Mouse (Mus musculus) neural tube, embryonic 13.5 days (tissue): ENCODE measurements around the gene Mastl. TPM values are rescaled to one million over a fixed set of nuclear protein-coding genes. Genes with fewer than 3 reads are reported as not detected.

Experiments
- ATAC-seq: fragments of 200-750 bp; cut with Nextera tagmentation; 2 replicates; pipeline ENCODE4 v1.8.0; 2017; ENCODE audit warnings: low read depth, mild to moderate bottlenecking, moderate TSS enrichment, moderate library complexity
- H3K27ac ChIP-seq: fragments of 300-500 bp; sonication (generic); replicated peaks from 2 replicates; pipeline ENCODE4 v1.5.1; 2015; ENCODE audit warnings: moderate library complexity, mild to moderate bottlenecking, inconsistent platforms
- H3K27me3 ChIP-seq: fragments of 300-500 bp; sonication (generic); 2 replicates; pipeline ENCODE4 v1.6.1; 2015; ENCODE audit warnings: mild to moderate bottlenecking, inconsistent platforms
- H3K36me3 ChIP-seq: fragments of 300-500 bp; sonication (generic); 2 replicates; pipeline ENCODE4 v1.6.1; 2015; ENCODE audit warnings: mild to moderate bottlenecking, inconsistent platforms
- H3K4me1 ChIP-seq: fragments of 300-500 bp; sonication (generic); replicated peaks from 2 replicates; pipeline ENCODE4 v1.6.1; 2015; ENCODE audit warnings: inconsistent platforms
- H3K4me2 ChIP-seq: fragments of 300-500 bp; sonication (generic); 2 replicates; pipeline ENCODE4 v1.6.1; 2015; ENCODE audit warnings: inconsistent platforms, mild to moderate bottlenecking, moderate library complexity
- H3K4me3 ChIP-seq: fragments of 300-500 bp; sonication (generic); 2 replicates; pipeline ENCODE4 v1.5.1; 2015; ENCODE audit warnings: mild to moderate bottlenecking, inconsistent platforms
- H3K9ac ChIP-seq: fragments of 300-500 bp; sonication (generic); 2 replicates; pipeline ENCODE4 v1.6.1; 2015; ENCODE audit warnings: moderate library complexity, mild to moderate bottlenecking, inconsistent platforms
- H3K9me3 ChIP-seq: fragments of 300-500 bp; sonication (generic); 2 replicates; pipeline ENCODE4 v1.6.1; 2016; ENCODE audit warnings: inconsistent platforms
- WGBS: fragments of 180-500 bp; shearing (Covaris S2); methylation state at CpG from one replicate; pipeline ENCODE4 v1.1.7; 2015; 5-methylcytosine and 5-hydroxymethylcytosine counted together
- polyA plus RNA-seq: library from polyadenylated mRNA; unstranded; fragments of >200 nt; fragmentation: Nextera tagmentation; extraction: Ambion mirVana; gene quantifications from 2 replicates; pipeline ENCODE4 v1.2.1, GENCODE M21; 2015

Mastl gene
- polyA plus RNA-seq, 1 experiment from 2014 or later = 2.6 TPM

GRCm38 (mm10) chr2:23078588-23078987 is 77.2 kb downstream of the Mastl start:
- 97% methylated on average over 2 of the region's 2 CpGs for WGBS

DNA sequence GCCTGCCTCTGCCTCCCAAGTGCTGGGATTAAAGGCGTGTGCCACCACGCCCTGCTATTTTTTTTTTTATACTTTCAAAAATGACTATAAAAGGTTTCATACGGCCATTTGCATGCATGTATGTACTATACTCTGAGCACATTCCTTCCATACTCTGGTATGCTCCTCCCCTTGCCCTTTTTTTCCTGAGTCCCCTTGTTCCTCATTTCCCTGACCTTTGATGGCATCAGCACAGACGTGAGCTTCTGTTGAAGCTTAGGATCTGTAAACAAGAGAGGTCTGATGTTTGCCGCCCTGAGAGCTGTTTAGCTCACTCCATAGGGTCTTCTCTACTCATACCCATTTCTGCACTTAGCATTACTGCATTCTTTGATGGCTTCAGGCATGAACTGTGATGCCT is 78.1 kb downstream of the Mastl start:
- H3K27ac ChIP-seq = no peak overlapping the region
- H3K4me2 ChIP-seq = no peak overlapping the region
- H3K9me3 ChIP-seq = no peaks in the 10 kb centered on the region
- H3K27me3 ChIP-seq = no peaks in the 10 kb centered on the region
- no peak overlapping the region for H3K9ac ChIP-seq
- WGBS = 88% methylated on average over 5 of the region's 5 CpGs
- no peaks in the 10 kb centered on the region for H3K4me1 ChIP-seq
- ATAC-seq = no peak
- no peak overlapping the region for H3K4me3 ChIP-seq
- peaks cover 61% of the 10 kb centered on the region for H3K36me3 ChIP-seq

More at GRCm38 (mm10) chr2:23078588-23078987, 77.2 kb downstream of the Mastl start:
- no peak overlapping the region for H3K4me2 ChIP-seq
- H3K9me3 ChIP-seq = no peaks in the 10 kb centered on the region
- peaks cover 70% of the 10 kb centered on the region for H3K36me3 ChIP-seq
- H3K4me3 ChIP-seq = no peak overlapping the region
- no peaks in the 10 kb centered on the region for H3K4me1 ChIP-seq
- no peak for ATAC-seq
- H3K27me3 ChIP-seq = no peaks in the 10 kb centered on the region
- H3K9ac ChIP-seq = no peak overlapping the region
- H3K27ac ChIP-seq = no peak overlapping the region

- H3K4me2 ChIP-seq = no peak overlapping the region
- H3K27ac ChIP-seq = no peak overlapping the region
- no peaks in the 10 kb centered on the region for H3K9me3 ChIP-seq
- no peak overlapping the region for H3K9ac ChIP-seq
- no peak for ATAC-seq
- peaks cover 3% of the 10 kb centered on the region; the same call in 1 of the 2 replicates for H3K4me1 ChIP-seq
- H3K36me3 ChIP-seq = peaks cover 58% of the 10 kb centered on the region
- H3K4me3 ChIP-seq = no peak overlapping the region
- no peaks in the 10 kb centered on the region for H3K27me3 ChIP-seq
Observed at GRCm38 (mm10) chr2:23076783-23077182, 79.0 kb downstream of the Mastl start.

DNA sequence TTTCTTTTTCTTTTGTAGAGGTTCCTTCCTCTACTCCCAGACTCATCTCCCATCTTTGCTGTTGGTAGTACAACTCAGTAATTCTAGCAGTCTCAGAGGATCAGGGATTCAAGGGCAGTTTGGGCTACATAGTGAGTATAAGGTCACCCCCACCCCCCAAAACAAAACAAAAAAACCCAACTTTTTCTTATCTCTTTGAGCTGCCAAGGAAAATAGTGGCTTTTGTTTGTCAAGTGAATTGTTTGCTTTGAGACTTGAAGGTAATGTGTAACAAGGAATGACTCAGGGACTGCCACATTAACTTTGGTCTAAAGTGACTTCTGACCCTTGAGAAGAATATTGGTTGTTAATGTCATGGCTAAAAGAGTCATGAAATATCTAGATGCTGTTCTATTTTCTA is 80.0 kb downstream of the Mastl start:
- Histone ChIP-seq H3K4me3 (no peak overlapping the region), H3K9ac (no peak overlapping the region), H3K36me3 (peaks cover 49% of the 10 kb centered on the region), H3K4me1 (peaks cover 10% of the 10 kb centered on the region), H3K27me3 (no peaks in the 10 kb centered on the region), H3K27ac (no peak overlapping the region), H3K4me2 (no peak overlapping the region), H3K9me3 (no peaks in the 10 kb centered on the region)
- ATAC-seq = no peak

GRCm38 (mm10) chr2:23071406-23071805 is 84.4 kb downstream of the Mastl start:
- no peak overlapping the region for H3K4me2 ChIP-seq
- peaks cover 11% of the 10 kb centered on the region for H3K36me3 ChIP-seq
- H3K27ac ChIP-seq = no peak overlapping the region
- no peak for ATAC-seq
- 49% methylated on average over 1 of the region's 1 CpGs for WGBS
- no peaks in the 10 kb centered on the region for H3K27me3 ChIP-seq
- no peak overlapping the region for H3K9ac ChIP-seq
- peaks cover 24% of the 10 kb centered on the region for H3K4me1 ChIP-seq
- no peaks in the 10 kb centered on the region for H3K9me3 ChIP-seq
- H3K4me3 ChIP-seq = no peak overlapping the region

- no peak for ATAC-seq
- Histone ChIP-seq H3K36me3 (0 out of 2 replicates have a peak, but pooled peaks cover 5% of the 10 kb centered on the region), H3K4me1 (peaks cover 24% of the 10 kb centered on the region), H3K9me3 (no peaks in the 10 kb centered on the region), H3K4me3 (no peak overlapping the region), H3K27me3 (no peaks in the 10 kb centered on the region), H3K4me2 (peak overlapping the region; percentile 16; the same call in 1 of the 2 replicates), H3K27ac (no peak overlapping the region), H3K9ac (no peak overlapping the region)
- 95% methylated on average over 2 of the region's 2 CpGs for WGBS
Observed at GRCm38 (mm10) chr2:23070491-23070890, 85.3 kb downstream of the Mastl start.

- Histone ChIP-seq H3K27me3 (no peaks in the 10 kb centered on the region), H3K36me3 (0 out of 2 replicates have a peak, but pooled peaks cover 5% of the 10 kb centered on the region), H3K27ac (peak overlapping the region; percentile 97), H3K4me2 (peak overlapping the region; percentile 99), H3K9ac (peak overlapping the region; percentile 91), H3K9me3 (no peaks in the 10 kb centered on the region), H3K4me3 (peak overlapping the region; percentile 74), H3K4me1 (peaks cover 24% of the 10 kb centered on the region)
- ATAC-seq = peak; percentile 92
- WGBS = under 1% methylated on average over 50 of the region's 50 CpGs
Observed at GRCm38 (mm10) chr2:23068894-23069744, 86.7 kb downstream of the Mastl start.

DNA sequence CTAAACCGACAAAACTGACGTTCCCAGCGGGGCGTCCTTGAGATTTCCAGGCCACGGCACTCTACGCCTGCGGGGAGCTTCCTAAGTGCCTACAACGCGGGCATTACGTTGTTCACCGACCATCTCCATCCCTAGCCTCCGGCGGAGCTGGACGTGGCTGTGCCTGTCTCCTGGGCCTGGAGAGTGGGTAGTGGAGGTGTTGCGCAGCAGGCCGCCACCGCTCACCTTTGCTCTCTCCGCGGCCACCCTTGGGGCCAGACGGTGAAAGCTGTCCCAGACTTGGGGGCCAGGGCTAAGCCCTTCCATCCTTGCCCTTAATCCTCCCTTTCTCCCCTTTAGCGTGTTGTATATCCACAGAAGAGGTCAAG is 87.5 kb downstream of the Mastl start:
- Histone ChIP-seq H3K27ac (peak overlapping the region; percentile 97), H3K9ac (peak overlapping the region; percentile 91), H3K4me1 (peaks cover 24% of the 10 kb centered on the region), H3K4me2 (peak overlapping the region; percentile 99), H3K36me3 (0 out of 2 replicates have a peak, but pooled peaks cover 5% of the 10 kb centered on the region), H3K27me3 (no peaks in the 10 kb centered on the region), H3K9me3 (peaks cover 2% of the 10 kb centered on the region; the same call in 1 of the 2 replicates), H3K4me3 (peak overlapping the region; percentile 74)
- peak; percentile 86 for ATAC-seq
- WGBS = under 1% methylated on average over 21 of the region's 21 CpGs

GRCm38 (mm10) chr2:23067552-23068369 is 88.1 kb downstream of the Mastl start, which contains the start of gene Acbd5:
Acbd5 (plus strand) TSS chr2:23068167.
- 0 out of 2 replicates have a peak, but pooled peaks cover 5% of the 10 kb centered on the region for H3K36me3 ChIP-seq
- peaks cover 4% of the 10 kb centered on the region; the same call in 1 of the 2 replicates for H3K9me3 ChIP-seq
- peak within 1 kb of the TSS; percentile 97 for H3K27ac ChIP-seq
- H3K4me1 ChIP-seq = peaks cover 24% of the 10 kb centered on the region
- WGBS = 3% methylated on average over 34 of the region's 34 CpGs
- peak within 1 kb of the TSS; percentile 91 for H3K9ac ChIP-seq
- no peaks in the 10 kb centered on the region for H3K27me3 ChIP-seq
- peak within 1 kb of the TSS; percentile 99 for H3K4me2 ChIP-seq
- ATAC-seq = peak; percentile 97
- H3K4me3 ChIP-seq = peak within 1 kb of the TSS; percentile 74

Other genes with a start within 250 kb of the Mastl start
- gene Abi1, start 115.8 kb downstream of the Mastl start, polyA plus RNA-seq = 53.8 and 56.4 TPM in 2 replicates
- 78.0 and 81.1 TPM in 2 replicates for gene Acbd5, start 87.9 kb downstream of the Mastl start, polyA plus RNA-seq
- gene Yme1l1, start 345 bp upstream of the Mastl start, polyA plus RNA-seq = 66.7 and 76.3 TPM in 2 replicates
- not detected in 2 replicates for gene 4931423N10Rik, start 51.5 kb upstream of the Mastl start, polyA plus RNA-seq
- 2.6 and 3.4 TPM in 2 replicates for gene Nxph2, start 165.2 kb upstream of the Mastl start, polyA plus RNA-seq